Mouse (Mus musculus) myocyte (in vitro differentiated cells): ENCODE measurements at regions not wholly inside any gene's neighbourhood (a gene's known extent, or its start where the extent isn't known, plus 50 kb on each side); places are given as distances from the start of the nearest gene placed in this dataset.

ENCODE experiments used
- H3K27me3 ChIP-seq: one replicate; pipeline ENCODE4 v1.6.1; 2011; ENCODE audit not compliant: control insufficient read depth, insufficient read depth, insufficient read length
- H3K36me3 ChIP-seq: one replicate; pipeline ENCODE4 v1.6.1; 2011; ENCODE audit not compliant: control insufficient read depth, insufficient read depth
- H3K4me2 ChIP-seq: one replicate; pipeline ENCODE4 v1.6.1; 2011; ENCODE audit warnings: low read depth, control low read depth
- H3K4me3 ChIP-seq: one replicate; pipeline ENCODE4 v1.5.1; 2011; ENCODE audit warnings: mild to moderate bottlenecking, control low read depth, moderate library complexity
- H3K79me2 ChIP-seq: one replicate; pipeline ENCODE4 v1.6.1; 2011; ENCODE audit not compliant: control insufficient read depth, insufficient read depth
- H3ac ChIP-seq: one replicate; pipeline ENCODE4 v1.6.1; 2011; ENCODE audit not compliant: control insufficient read depth, insufficient read length
- CEBPB ChIP-seq: IDR thresholded peaks from 2 replicates; pipeline ENCODE4 v1.6.1; 2011; ENCODE audit warnings: mild to moderate bottlenecking, moderate library complexity; ENCODE audit not compliant: poor library complexity, insufficient read depth, severe bottlenecking
- E2F4 ChIP-seq: IDR thresholded peaks from one replicate; pipeline ENCODE4 v1.6.1; 2011; ENCODE audit warnings: mild to moderate bottlenecking, control low read depth, moderate library complexity; ENCODE audit not compliant: insufficient read depth
- MAX ChIP-seq: IDR thresholded peaks from one replicate; pipeline ENCODE4 v1.6.1; 2011; ENCODE audit warnings: low read depth, mild to moderate bottlenecking, control low read depth
- MYOD1 ChIP-seq, 3 experiments: IDR thresholded peaks; one replicate each; pipeline ENCODE4 v1.6.1; 2011; ENCODE audit warnings: control low read depth in 2 of 3, low read depth in 2 of 3, mild to moderate bottlenecking in 2 of 3, moderate library complexity in 1 of 3; ENCODE audit not compliant: insufficient read length in 2 of 3, control insufficient read depth in 1 of 3
- MYOG ChIP-seq, 3 experiments: IDR thresholded peaks; one replicate each; pipeline ENCODE4 v1.6.1; 2011; ENCODE audit warnings: control low read depth in 2 of 3, low read depth in 2 of 3, mild to moderate bottlenecking in 2 of 3; ENCODE audit not compliant: insufficient read length in 2 of 3, control insufficient read depth in 1 of 3, insufficient read depth in 1 of 3
- POLR2A ChIP-seq: IDR thresholded peaks from one replicate; pipeline ENCODE4 v1.6.1; 2011; ENCODE audit warnings: low read depth, mild to moderate bottlenecking, control low read depth, moderate library complexity; ENCODE audit not compliant: insufficient read length
- POLR2AphosphoS2 ChIP-seq: IDR thresholded peaks from one replicate; pipeline ENCODE4 v1.6.1; 2011; ENCODE audit warnings: low read depth, control low read depth; ENCODE audit not compliant: insufficient read length
- REST ChIP-seq: IDR thresholded peaks from one replicate; pipeline ENCODE4 v1.6.1; 2011; ENCODE audit warnings: mild to moderate bottlenecking, control low read depth, moderate library complexity; ENCODE audit not compliant: insufficient read depth, insufficient read length
- SRF ChIP-seq: IDR thresholded peaks from one replicate; pipeline ENCODE4 v1.6.1; 2011; ENCODE audit warnings: low read depth; ENCODE audit not compliant: control insufficient read depth, insufficient read length
- TCF12 ChIP-seq: IDR thresholded peaks from one replicate; pipeline ENCODE4 v1.6.1; 2011; ENCODE audit warnings: mild to moderate bottlenecking, control low read depth; ENCODE audit not compliant: poor library complexity, insufficient read depth, severe bottlenecking
- TCF3 ChIP-seq: IDR thresholded peaks from one replicate; pipeline ENCODE4 v1.6.1; 2011; ENCODE audit warnings: low read depth, control low read depth; ENCODE audit not compliant: insufficient read length
- USF1 ChIP-seq: IDR thresholded peaks from one replicate; pipeline ENCODE4 v1.6.1; 2011; ENCODE audit warnings: low read depth, mild to moderate bottlenecking, control low read depth, moderate library complexity

DNA sequence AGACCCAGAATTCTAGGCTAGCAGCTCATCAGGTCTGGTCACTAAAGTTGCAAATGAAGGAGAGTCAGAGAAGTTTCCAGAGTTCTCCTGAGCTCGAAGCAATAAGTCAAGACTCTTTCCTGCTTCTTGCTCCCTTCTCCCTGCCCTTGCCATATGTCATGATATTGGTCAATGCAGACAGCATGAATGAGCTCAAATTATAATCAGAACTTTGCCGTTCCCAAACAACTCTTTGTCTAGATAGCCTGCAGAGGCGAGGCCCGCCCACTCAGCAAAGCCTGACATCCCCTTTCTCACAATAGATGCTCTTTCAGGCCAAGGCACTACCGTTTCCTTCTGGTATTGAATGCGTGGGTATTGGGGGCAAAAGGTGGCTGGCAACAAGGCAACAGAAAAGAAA lies 204.0 kb upstream of the Ncam1 start:
- H3K79me2 ChIP-seq: no peaks in the 10 kb centered on the region
- H3ac ChIP-seq: no peak overlapping the region
- H3K4me2 ChIP-seq: no peak overlapping the region
- TF ChIP-seq E2F4 (no peak), REST (no peak), MYOG (IDR thresholded peaks at IDR 0.05; ENCODE audit: control insufficient read depth in 1 of 3, insufficient read depth in 1 of 3, insufficient read length in 2 of 3, low read depth in 2 of 3) (no peak), POLR2AphosphoS2 (no peak), SRF (no peak), TCF3 (no peak)
- no peak overlapping the region for H3K4me3 ChIP-seq
- no peaks in the 10 kb centered on the region for H3K27me3 ChIP-seq
- no peaks in the 10 kb centered on the region for H3K36me3 ChIP-seq

- Histone ChIP-seq H3ac (no peak overlapping the region), H3K4me2 (no peak overlapping the region)
- no peak for TF ChIP-seq SRF
- no peak for TF ChIP-seq E2F4
- no peak for TF ChIP-seq TCF3
- no peak for TF ChIP-seq USF1
- TF ChIP-seq TCF12: no peak
- no peak for TF ChIP-seq MYOG (IDR thresholded peaks at IDR 0.05; ENCODE audit: control insufficient read depth in 1 of 3, insufficient read depth in 1 of 3, insufficient read length in 2 of 3, low read depth in 2 of 3)
- no peak for TF ChIP-seq MAX
- TF ChIP-seq CEBPB: no peak
- TF ChIP-seq REST: no peak
- TF ChIP-seq POLR2AphosphoS2: no peak
- no peak for TF ChIP-seq POLR2A
- TF ChIP-seq MYOD1 (IDR thresholded peaks at IDR 0.05; ENCODE audit: control insufficient read depth in 1 of 3, insufficient read length in 2 of 3, low read depth in 2 of 3): no peak
Measured at GRCm38 (mm10) chr9:50000497-50001404, 202.0 kb upstream of the Ncam1 start.

GRCm38 (mm10) chr9:49999970-50000369 lies 201.2 kb upstream of the Ncam1 start:
- H3K4me3 ChIP-seq: no peak overlapping the region
- TF ChIP-seq MYOD1 (IDR thresholded peaks at IDR 0.05; ENCODE audit: control insufficient read depth in 1 of 3, insufficient read length in 2 of 3, low read depth in 2 of 3): no peak
- no peak for TF ChIP-seq MAX
- TF ChIP-seq POLR2A: no peak
- TF ChIP-seq E2F4: no peak
- TF ChIP-seq USF1: no peak
- TF ChIP-seq POLR2AphosphoS2: no peak
- TF ChIP-seq TCF12: no peak
- TF ChIP-seq TCF3: no peak
- no peak for TF ChIP-seq SRF
- no peak for TF ChIP-seq MYOG (IDR thresholded peaks at IDR 0.05; ENCODE audit: control insufficient read depth in 1 of 3, insufficient read depth in 1 of 3, insufficient read length in 2 of 3, low read depth in 2 of 3)
- TF ChIP-seq REST: no peak

More at GRCm38 (mm10) chr9:50000497-50001404, 202.0 kb upstream of the Ncam1 start:
- Histone ChIP-seq H3K36me3 (no peaks in the 10 kb centered on the region), H3K4me3 (no peak overlapping the region), H3K79me2 (no peaks in the 10 kb centered on the region), H3K27me3 (no peaks in the 10 kb centered on the region)

DNA sequence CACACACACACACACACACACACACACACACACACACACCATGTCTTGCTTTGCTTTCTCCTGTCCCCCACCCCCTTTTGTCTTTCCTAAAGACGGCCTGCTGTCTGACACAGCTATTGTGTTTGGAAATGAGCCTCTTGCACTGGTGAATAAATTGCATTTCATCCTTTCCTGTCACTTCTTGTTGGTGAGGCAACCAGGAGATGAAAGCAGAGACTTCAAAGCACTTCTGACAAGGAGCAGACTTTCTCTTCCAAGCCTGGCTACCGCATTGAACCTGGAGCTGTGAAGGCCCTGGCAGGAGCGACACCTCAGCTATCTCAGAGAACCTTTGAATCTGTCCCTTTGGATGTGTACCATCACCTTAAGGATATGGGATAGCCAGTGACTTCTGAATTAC lies 199.4 kb upstream of the Ncam1 start:
- Histone ChIP-seq H3K27me3 (no peaks in the 10 kb centered on the region), H3K4me2 (no peak overlapping the region), H3K36me3 (no peaks in the 10 kb centered on the region), H3K79me2 (no peaks in the 10 kb centered on the region), H3ac (no peak overlapping the region), H3K4me3 (no peak overlapping the region)
- TF ChIP-seq USF1 (no peak), POLR2A (no peak), MYOD1 (IDR thresholded peaks at IDR 0.05; ENCODE audit: control insufficient read depth in 1 of 3, insufficient read length in 2 of 3, low read depth in 2 of 3) (no peak), TCF12 (no peak), E2F4 (no peak), TCF3 (no peak), MYOG (IDR thresholded peaks at IDR 0.05; ENCODE audit: control insufficient read depth in 1 of 3, insufficient read depth in 1 of 3, insufficient read length in 2 of 3, low read depth in 2 of 3) (no peak), SRF (no peak), REST (no peak), MAX (no peak), CEBPB (no peak), POLR2AphosphoS2 (no peak)

More at GRCm38 (mm10) chr9:49999970-50000369, 201.2 kb upstream of the Ncam1 start:
- H3ac ChIP-seq: no peak overlapping the region
- no peaks in the 10 kb centered on the region for H3K27me3 ChIP-seq
- H3K79me2 ChIP-seq: no peaks in the 10 kb centered on the region
- H3K36me3 ChIP-seq: no peaks in the 10 kb centered on the region
- H3K4me2 ChIP-seq: no peak overlapping the region
